Mouse (Mus musculus): ENCODE measurements at regions not wholly inside any gene's neighbourhood (a gene's known extent, or its start where the extent isn't known, plus 50 kb on each side); places are given as distances from the start of the nearest gene placed in this dataset.

DNA sequence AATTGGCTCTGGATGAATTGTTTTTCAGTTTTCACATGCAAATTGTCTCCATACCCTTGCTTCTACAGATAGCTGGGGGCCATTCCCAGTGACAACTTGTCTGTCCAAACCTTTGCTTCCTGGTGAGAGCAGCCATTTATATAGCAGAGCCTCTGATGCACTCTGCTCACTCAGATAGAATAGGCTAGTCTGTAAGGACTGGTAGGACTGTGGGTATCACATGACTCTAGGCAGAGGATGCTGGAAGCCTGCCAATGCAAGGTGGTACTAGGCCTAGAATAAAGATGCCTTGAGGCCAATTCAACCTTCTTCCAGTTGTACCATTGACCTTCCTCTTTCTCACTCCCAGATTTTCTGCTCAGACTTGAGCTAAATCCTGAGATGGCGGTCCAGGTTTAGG lies 188.2 kb upstream of the Ntm start:
- Histone ChIP-seq H3K27me3 (replicated peaks; ENCODE audit: control insufficient read depth, insufficient read depth, low read length) (no peaks in the 10 kb centered on the region), H3K27ac (ENCODE audit: low read depth, low read length) (no peak overlapping the region), H3K36me3 (ENCODE audit: control insufficient read depth, insufficient read depth, low read length) (no peaks in the 10 kb centered on the region), H3K9ac (ENCODE audit: low read depth, low read length) (no peak overlapping the region), H3K4me2 (ENCODE audit: low read length) (no peak overlapping the region), H3K4me1 (ENCODE audit: control insufficient read depth, insufficient read depth, low read depth, low read length) (no peaks in the 10 kb centered on the region; the same call in 1 of the 2 replicates), H3K4me3 (ENCODE audit: low read length) (no peak overlapping the region), H3K9me3 (ENCODE audit: control insufficient read depth, low read length) (no peaks in the 10 kb centered on the region)
- 0 out of 2 replicates have a peak, but pooled peaks have one; percentile 68 for ATAC-seq
- WGBS: 93% methylated on average over 1 of the region's 1 CpGs

DNA sequence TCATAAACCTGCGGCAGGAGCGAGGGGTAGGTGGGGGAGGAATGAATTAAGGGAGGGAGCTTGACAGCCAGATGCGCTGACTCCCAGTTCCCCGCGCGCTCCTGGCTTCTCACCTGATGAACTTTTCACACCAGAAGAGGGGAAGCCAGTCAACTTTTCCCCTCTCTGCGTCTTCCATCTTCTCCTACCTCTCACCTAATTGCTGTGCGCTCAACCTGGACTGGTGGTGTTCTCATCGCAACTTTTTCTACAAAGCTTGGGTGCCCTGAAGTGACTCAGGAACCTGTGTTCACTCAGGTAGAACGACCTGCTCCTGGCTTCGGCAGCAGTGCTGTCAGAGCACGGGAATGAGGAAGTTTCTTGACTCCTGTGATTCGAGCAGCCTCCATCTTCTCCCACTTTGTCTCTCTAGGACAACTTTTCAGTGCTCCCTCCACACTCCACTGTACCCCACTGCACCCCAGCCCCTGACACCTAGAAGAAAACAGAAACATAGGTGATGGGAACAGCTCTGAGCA lies 203.4 kb upstream of the Ntm start:
- Histone ChIP-seq H3K27ac (ENCODE audit: low read depth, low read length) (no peak overlapping the region), H3K27me3 (replicated peaks; ENCODE audit: control insufficient read depth, insufficient read depth, low read length) (no peaks in the 10 kb centered on the region), H3K4me2 (ENCODE audit: low read length) (no peak overlapping the region), H3K4me1 (ENCODE audit: control insufficient read depth, insufficient read depth, low read depth, low read length) (no peaks in the 10 kb centered on the region), H3K9me3 (ENCODE audit: control insufficient read depth, low read length) (no peaks in the 10 kb centered on the region), H3K4me3 (ENCODE audit: low read length) (no peak overlapping the region), H3K9ac (ENCODE audit: low read depth, low read length) (no peak overlapping the region), H3K36me3 (ENCODE audit: control insufficient read depth, insufficient read depth, low read length) (no peaks in the 10 kb centered on the region)
- 87% methylated on average over 13 of the region's 13 CpGs for WGBS
- ATAC-seq: no peak

DNA sequence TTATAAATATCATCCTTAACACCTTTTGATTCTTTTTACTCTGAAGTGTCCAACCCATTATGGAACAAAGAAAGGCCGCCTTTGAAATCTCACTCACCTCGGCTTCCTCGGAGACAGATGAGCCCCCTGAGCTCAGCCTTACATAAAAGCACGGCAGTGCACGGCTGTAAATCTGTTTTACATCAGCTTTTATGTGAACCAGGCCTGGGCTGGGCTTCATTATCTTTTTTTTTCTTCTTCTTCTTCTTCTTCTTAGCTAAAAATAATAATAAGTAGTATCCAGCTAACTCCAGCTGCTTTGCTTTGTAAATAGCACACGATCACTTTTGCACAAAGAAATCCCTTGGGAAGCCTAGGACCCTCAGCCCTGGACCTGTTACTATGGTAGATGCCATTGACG lies 204.3 kb upstream of the Ntm start:
- Histone ChIP-seq H3K27me3 (replicated peaks; ENCODE audit: control insufficient read depth, insufficient read depth, low read length) (no peaks in the 10 kb centered on the region), H3K4me2 (ENCODE audit: low read length) (no peak overlapping the region), H3K4me3 (ENCODE audit: low read length) (no peak overlapping the region), H3K4me1 (ENCODE audit: control insufficient read depth, insufficient read depth, low read depth, low read length) (no peaks in the 10 kb centered on the region), H3K27ac (ENCODE audit: low read depth, low read length) (no peak overlapping the region), H3K9ac (ENCODE audit: low read depth, low read length) (no peak overlapping the region), H3K36me3 (ENCODE audit: control insufficient read depth, insufficient read depth, low read length) (no peaks in the 10 kb centered on the region), H3K9me3 (ENCODE audit: control insufficient read depth, low read length) (no peaks in the 10 kb centered on the region)
- no peak for ATAC-seq
- 32% methylated on average over 7 of the region's 7 CpGs for WGBS

DNA sequence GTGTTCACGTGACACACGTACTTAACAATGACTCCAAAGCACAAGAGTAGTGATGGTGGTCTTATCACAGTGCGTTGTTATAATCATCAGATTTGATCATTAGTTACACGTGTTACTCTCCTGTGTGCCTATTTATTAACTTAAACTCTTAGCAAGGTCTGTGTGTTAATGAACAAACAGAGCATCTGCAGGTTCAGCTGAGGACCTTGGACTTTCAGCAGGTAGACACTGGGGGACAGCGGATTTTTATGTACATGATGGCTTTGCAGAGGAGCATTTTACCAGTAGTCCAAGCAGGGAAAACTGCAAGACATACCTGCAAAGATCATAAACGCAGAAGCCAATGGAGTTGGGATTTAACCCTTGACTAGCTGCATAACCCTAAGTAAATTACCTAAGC lies 211.7 kb upstream of the Ntm start:
- Histone ChIP-seq H3K4me2 (ENCODE audit: low read length) (no peak overlapping the region), H3K9me3 (ENCODE audit: control insufficient read depth, low read length) (no peaks in the 10 kb centered on the region), H3K9ac (ENCODE audit: low read depth, low read length) (no peak overlapping the region), H3K27me3 (replicated peaks; ENCODE audit: control insufficient read depth, insufficient read depth, low read length) (no peaks in the 10 kb centered on the region), H3K4me3 (ENCODE audit: low read length) (no peak overlapping the region), H3K36me3 (ENCODE audit: control insufficient read depth, insufficient read depth, low read length) (no peaks in the 10 kb centered on the region), H3K27ac (ENCODE audit: low read depth, low read length) (no peak overlapping the region), H3K4me1 (ENCODE audit: control insufficient read depth, insufficient read depth, low read depth, low read length) (no peaks in the 10 kb centered on the region)
- 88% methylated on average over 6 of the region's 6 CpGs for WGBS
- ATAC-seq: no peak

DNA sequence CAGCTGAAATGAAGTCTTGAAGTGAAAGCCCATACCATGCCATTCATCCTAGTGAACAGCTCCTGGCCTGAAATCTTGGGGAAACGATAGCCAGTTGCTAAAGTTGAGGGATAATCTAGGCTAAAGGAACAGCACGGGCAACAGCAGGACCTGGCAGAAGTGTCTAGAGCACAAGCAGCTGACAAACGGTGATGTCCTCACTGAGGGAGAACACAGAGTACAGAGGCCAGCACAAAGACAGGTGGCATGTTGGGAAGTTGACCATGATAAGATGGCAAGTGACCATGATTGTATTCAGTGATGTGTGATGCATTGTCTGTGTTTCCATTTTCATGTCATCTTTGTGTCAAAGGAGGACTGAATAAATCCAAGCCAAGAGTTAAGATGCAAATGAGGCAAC lies 212.4 kb upstream of the Ntm start:
- Histone ChIP-seq H3K4me2 (ENCODE audit: low read length) (no peak overlapping the region), H3K27ac (ENCODE audit: low read depth, low read length) (no peak overlapping the region), H3K4me1 (ENCODE audit: control insufficient read depth, insufficient read depth, low read depth, low read length) (no peaks in the 10 kb centered on the region), H3K9ac (ENCODE audit: low read depth, low read length) (no peak overlapping the region), H3K36me3 (ENCODE audit: control insufficient read depth, insufficient read depth, low read length) (no peaks in the 10 kb centered on the region), H3K27me3 (replicated peaks; ENCODE audit: control insufficient read depth, insufficient read depth, low read length) (no peaks in the 10 kb centered on the region), H3K4me3 (ENCODE audit: low read length) (no peak overlapping the region), H3K9me3 (ENCODE audit: control insufficient read depth, low read length) (no peaks in the 10 kb centered on the region)
- no peak for ATAC-seq
- WGBS: 70% methylated on average over 3 of the region's 3 CpGs

DNA sequence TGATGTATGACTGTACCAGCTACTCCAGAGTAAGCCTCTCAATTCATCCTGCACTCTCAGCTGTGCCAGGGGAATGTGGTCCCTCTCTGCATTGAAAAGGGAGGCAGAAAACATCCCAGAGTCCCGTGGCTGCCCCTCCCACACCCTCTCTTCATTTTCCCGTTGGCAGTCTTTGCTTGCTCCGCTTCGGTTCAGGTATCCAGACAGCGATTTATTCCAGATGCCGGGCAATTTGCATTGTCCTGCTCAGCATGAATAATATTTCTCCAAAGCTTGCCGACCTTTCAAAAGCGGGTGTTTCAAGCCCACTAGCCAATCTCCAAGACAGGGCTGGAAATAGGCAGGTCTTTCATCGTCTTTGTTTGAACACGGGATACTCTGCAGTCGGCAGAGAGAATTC lies 220.5 kb upstream of the Ntm start:
- H3K36me3 ChIP-seq (ENCODE audit: control insufficient read depth, insufficient read depth, low read length): no peaks in the 10 kb centered on the region
- no peak overlapping the region for H3K27ac ChIP-seq (ENCODE audit: low read depth, low read length)
- WGBS: 60% methylated on average over 11 of the region's 11 CpGs
- H3K9ac ChIP-seq (ENCODE audit: low read depth, low read length): no peak overlapping the region
- H3K4me1 ChIP-seq (ENCODE audit: control insufficient read depth, insufficient read depth, low read depth, low read length): no peaks in the 10 kb centered on the region; the same call in 1 of the 2 replicates
- no peak overlapping the region for H3K4me3 ChIP-seq (ENCODE audit: low read length)
- ATAC-seq: no peak
- H3K4me2 ChIP-seq (ENCODE audit: low read length): no peak overlapping the region
- no peaks in the 10 kb centered on the region for H3K9me3 ChIP-seq (ENCODE audit: control insufficient read depth, low read length)
- H3K27me3 ChIP-seq (replicated peaks; ENCODE audit: control insufficient read depth, insufficient read depth, low read length): no peaks in the 10 kb centered on the region

DNA sequence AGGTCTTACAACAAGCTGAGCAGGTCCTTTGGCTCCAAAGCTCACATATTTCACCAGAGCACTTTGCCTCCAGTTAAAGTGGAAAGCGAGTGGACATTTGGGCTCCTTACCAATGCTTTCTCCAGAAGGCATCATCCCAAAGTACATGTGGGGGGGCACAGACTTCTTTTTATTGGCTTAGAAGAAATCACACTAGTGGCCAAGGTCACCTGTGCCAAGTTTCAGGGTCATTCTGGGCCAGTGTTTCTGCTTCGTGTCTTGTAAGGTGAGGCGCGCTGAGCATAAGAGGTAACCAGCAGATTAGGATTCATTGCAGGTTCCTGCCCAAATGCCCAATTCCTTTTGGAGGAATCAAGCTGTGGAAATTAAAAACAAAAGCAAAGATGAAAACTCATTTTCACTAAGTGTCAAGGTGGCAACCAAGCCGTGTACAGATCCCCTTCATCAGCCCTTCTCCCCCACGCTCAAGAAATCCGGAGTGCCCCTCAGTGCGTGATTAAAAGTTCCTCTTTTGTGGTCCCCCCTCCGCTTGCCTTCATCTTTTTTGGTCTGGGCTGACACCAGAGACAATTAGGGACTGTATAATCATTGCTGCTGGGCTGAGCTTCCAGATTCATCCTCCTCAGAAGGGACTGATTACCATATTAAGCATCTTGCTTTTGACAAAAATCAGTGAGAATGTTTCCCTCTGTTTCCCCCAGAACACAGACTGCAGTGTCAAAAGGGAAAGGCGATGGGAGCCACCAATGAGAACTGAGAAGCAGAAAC lies 222.2 kb upstream of the Ntm start:
- WGBS: 72% methylated on average over 10 of the region's 10 CpGs
- Histone ChIP-seq H3K9me3 (ENCODE audit: control insufficient read depth, low read length) (no peaks in the 10 kb centered on the region), H3K36me3 (ENCODE audit: control insufficient read depth, insufficient read depth, low read length) (no peaks in the 10 kb centered on the region), H3K27me3 (replicated peaks; ENCODE audit: control insufficient read depth, insufficient read depth, low read length) (no peaks in the 10 kb centered on the region), H3K27ac (ENCODE audit: low read depth, low read length) (no peak overlapping the region), H3K4me3 (ENCODE audit: low read length) (no peak overlapping the region), H3K4me2 (ENCODE audit: low read length) (no peak overlapping the region), H3K9ac (ENCODE audit: low read depth, low read length) (no peak overlapping the region), H3K4me1 (ENCODE audit: control insufficient read depth, insufficient read depth, low read depth, low read length) (no peaks in the 10 kb centered on the region; the same call in 1 of the 2 replicates)
- no peak for ATAC-seq

DNA sequence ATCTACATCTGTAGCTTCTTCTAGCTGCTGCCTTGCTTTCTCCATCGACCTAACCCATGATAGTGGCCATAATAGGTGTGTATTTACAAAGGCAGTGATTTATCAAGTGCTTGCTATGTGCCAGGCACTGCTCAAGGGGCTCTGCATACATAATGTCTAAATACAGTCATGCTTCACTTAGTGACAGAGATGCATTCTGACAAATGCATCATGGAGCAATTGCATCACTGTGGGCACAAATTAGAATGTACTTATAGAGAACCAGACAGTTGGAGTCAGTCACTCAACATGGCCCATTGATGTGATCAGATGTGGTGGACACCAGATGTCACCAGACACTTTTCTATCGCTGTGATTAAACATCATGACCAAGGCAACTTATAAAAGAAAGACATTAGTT lies 223.3 kb upstream of the Ntm start:
- Histone ChIP-seq H3K4me3 (ENCODE audit: low read length) (no peak overlapping the region), H3K4me2 (ENCODE audit: low read length) (no peak overlapping the region), H3K9me3 (ENCODE audit: control insufficient read depth, low read length) (no peaks in the 10 kb centered on the region), H3K27me3 (replicated peaks; ENCODE audit: control insufficient read depth, insufficient read depth, low read length) (no peaks in the 10 kb centered on the region), H3K9ac (ENCODE audit: low read depth, low read length) (no peak overlapping the region), H3K4me1 (ENCODE audit: control insufficient read depth, insufficient read depth, low read depth, low read length) (no peaks in the 10 kb centered on the region; the same call in 1 of the 2 replicates), H3K27ac (ENCODE audit: low read depth, low read length) (no peak overlapping the region), H3K36me3 (ENCODE audit: control insufficient read depth, insufficient read depth, low read length) (no peaks in the 10 kb centered on the region)
- 81% methylated on average over 2 of the region's 2 CpGs for WGBS
- no peak for ATAC-seq

DNA sequence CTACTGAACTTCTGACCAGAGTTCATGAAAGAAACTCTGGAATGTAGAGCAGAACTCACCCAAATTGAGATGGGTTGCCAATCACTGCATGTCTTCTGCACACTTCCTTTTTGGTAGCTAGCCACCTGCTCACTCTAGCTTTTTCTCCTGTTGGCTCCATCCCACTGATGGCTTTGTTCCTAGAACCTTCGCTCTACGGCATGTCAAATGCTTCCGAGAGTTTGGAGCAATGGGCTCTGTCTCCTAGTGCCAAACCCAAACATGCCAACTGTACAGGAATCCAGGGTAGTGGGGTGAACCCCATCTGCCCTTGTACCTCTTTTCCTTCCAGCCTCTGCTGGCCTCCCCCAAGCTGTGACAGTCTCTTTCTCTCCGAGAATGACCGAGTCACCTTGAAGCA lies 227.1 kb upstream of the Ntm start:
- Histone ChIP-seq H3K4me3 (ENCODE audit: low read length) (no peak overlapping the region), H3K27me3 (replicated peaks; ENCODE audit: control insufficient read depth, insufficient read depth, low read length) (no peaks in the 10 kb centered on the region), H3K4me2 (ENCODE audit: low read length) (no peak overlapping the region), H3K36me3 (ENCODE audit: control insufficient read depth, insufficient read depth, low read length) (no peaks in the 10 kb centered on the region), H3K27ac (ENCODE audit: low read depth, low read length) (no peak overlapping the region), H3K4me1 (ENCODE audit: control insufficient read depth, insufficient read depth, low read depth, low read length) (no peaks in the 10 kb centered on the region; the same call in 1 of the 2 replicates), H3K9ac (ENCODE audit: low read depth, low read length) (no peak overlapping the region), H3K9me3 (ENCODE audit: control insufficient read depth, low read length) (no peaks in the 10 kb centered on the region)
- ATAC-seq: no peak
- WGBS: 90% methylated on average over 5 of the region's 5 CpGs

Data from hindbrain, embryonic 16.5 days (tissue).